Mouse (Mus musculus): Measurements from ENCODE around the gene Nucks1. TPM values are rescaled to one million over a fixed set of nuclear protein-coding genes. Genes with fewer than 3 reads are reported as not detected.

The Nucks1 gene
- polyA plus RNA-seq, 1 experiment = 4.7 TPM

DNA sequence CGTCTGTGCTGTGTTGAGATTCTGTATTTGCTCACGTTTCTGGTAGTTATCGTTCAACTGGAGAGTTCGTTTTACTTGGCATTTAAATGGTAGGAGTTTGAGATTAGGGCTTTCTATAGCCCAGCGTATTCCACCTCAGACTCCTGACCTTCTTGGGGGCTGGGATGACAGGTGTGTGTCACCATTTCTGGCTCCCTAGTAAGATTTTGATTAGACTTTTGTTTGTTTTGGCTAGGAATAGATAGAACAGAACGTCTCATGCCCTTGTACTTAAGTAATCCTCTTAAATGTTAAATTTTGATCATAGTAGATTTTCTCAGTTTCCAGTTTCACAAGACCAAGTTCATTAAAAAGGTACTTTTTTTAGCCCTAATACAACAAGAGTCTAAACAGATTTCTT lies 7.3 kb downstream of the Nucks1 start:
- no peaks in the 10 kb centered on the region for H3K27me3 ChIP-seq (ENCODE audit: control insufficient read depth, insufficient read depth, low read length)
- peaks cover 10% of the 10 kb centered on the region for H3K36me3 ChIP-seq (ENCODE audit: control insufficient read depth, insufficient read depth, low read length)
- H3K4me3 ChIP-seq (ENCODE audit: extremely low read depth, insufficient read depth, insufficient read length) = no peak overlapping the region
- 73% methylated on average over 6 of the region's 6 CpGs for WGBS
- no peaks in the 10 kb centered on the region; the same call in 1 of the 2 replicates for H3K4me1 ChIP-seq (ENCODE audit: control insufficient read depth, insufficient read depth, insufficient read length)
- H3K27ac ChIP-seq (ENCODE audit: insufficient read depth, low read length) = no peak overlapping the region
- no peak for TF ChIP-seq CTCF (IDR thresholded peaks at IDR 0.05; ENCODE audit: extremely low read depth, insufficient read depth, insufficient read length, insufficient replicate concordance)
- TF ChIP-seq POLR2A (IDR thresholded peaks at IDR 0.05; ENCODE audit: low read depth, low read length) = no peak
- DNase-seq (ENCODE audit: low read depth in 1 of 2, low spot score in 2 of 2) = no peak

- Histone ChIP-seq H3K27ac (ENCODE audit: insufficient read depth, low read length) (no peak overlapping the region), H3K27me3 (ENCODE audit: control insufficient read depth, insufficient read depth, low read length) (no peaks in the 10 kb centered on the region), H3K36me3 (ENCODE audit: control insufficient read depth, insufficient read depth, low read length) (peaks cover 14% of the 10 kb centered on the region), H3K4me3 (ENCODE audit: extremely low read depth, insufficient read depth, insufficient read length) (no peak overlapping the region), H3K4me1 (ENCODE audit: control insufficient read depth, insufficient read depth, insufficient read length) (no peaks in the 10 kb centered on the region; the same call in 1 of the 2 replicates)
- WGBS = 99% methylated on average over 2 of the region's 2 CpGs
- no peak for DNase-seq (ENCODE audit: low read depth in 1 of 2, low spot score in 2 of 2)
- no peak for TF ChIP-seq CTCF (IDR thresholded peaks at IDR 0.05; ENCODE audit: extremely low read depth, insufficient read depth, insufficient read length, insufficient replicate concordance)
- TF ChIP-seq POLR2A (IDR thresholded peaks at IDR 0.05; ENCODE audit: low read depth, low read length) = no peak
These were observed 8.7 kb downstream of the Nucks1 start for GRCm38 (mm10) chr1:131919052-131919451.

DNA sequence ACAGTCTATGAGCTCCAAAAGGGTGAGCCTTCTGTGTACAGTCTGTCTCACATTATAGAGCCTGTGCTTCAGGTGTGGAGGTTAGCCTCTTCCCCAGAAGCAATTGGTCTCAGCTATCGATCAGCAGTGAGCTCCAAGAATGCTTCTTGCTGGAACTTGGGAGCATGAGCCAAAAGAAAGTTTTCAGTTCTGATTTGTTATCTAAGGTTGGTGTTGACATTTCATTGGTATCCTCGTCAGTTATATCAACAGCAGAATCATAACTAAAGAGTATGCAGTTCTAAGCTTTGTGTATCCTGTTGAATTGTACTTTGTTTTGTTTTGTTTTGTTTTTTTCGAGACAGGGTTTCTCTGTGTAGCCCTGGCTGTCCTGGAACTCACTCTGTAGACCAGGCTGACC lies 11.8 kb downstream of the Nucks1 start:
- no peaks in the 10 kb centered on the region; the same call in 1 of the 2 replicates for H3K4me1 ChIP-seq (ENCODE audit: control insufficient read depth, insufficient read depth, insufficient read length)
- no peak overlapping the region for H3K27ac ChIP-seq (ENCODE audit: insufficient read depth, low read length)
- no peak for DNase-seq (ENCODE audit: low read depth in 1 of 2, low spot score in 2 of 2)
- H3K36me3 ChIP-seq (ENCODE audit: control insufficient read depth, insufficient read depth, low read length) = peaks cover 28% of the 10 kb centered on the region
- H3K4me3 ChIP-seq (ENCODE audit: extremely low read depth, insufficient read depth, insufficient read length) = no peak overlapping the region
- WGBS = 95% methylated on average over 3 of the region's 3 CpGs
- TF ChIP-seq CTCF (IDR thresholded peaks at IDR 0.05; ENCODE audit: extremely low read depth, insufficient read depth, insufficient read length, insufficient replicate concordance) (no peak), POLR2A (IDR thresholded peaks at IDR 0.05; ENCODE audit: low read depth, low read length) (no peak)
- H3K27me3 ChIP-seq (ENCODE audit: control insufficient read depth, insufficient read depth, low read length) = no peaks in the 10 kb centered on the region

GRCm38 (mm10) chr1:131933471-131933870 lies 23.1 kb downstream of the Nucks1 start:
- H3K4me3 ChIP-seq (ENCODE audit: extremely low read depth, insufficient read depth, insufficient read length) = no peak overlapping the region
- DNase-seq (ENCODE audit: low read depth in 1 of 2, low spot score in 2 of 2) = no peak
- no peaks in the 10 kb centered on the region for H3K27me3 ChIP-seq (ENCODE audit: control insufficient read depth, insufficient read depth, low read length)
- 73% methylated on average over 2 of the region's 2 CpGs for WGBS
- peaks cover 23% of the 10 kb centered on the region for H3K36me3 ChIP-seq (ENCODE audit: control insufficient read depth, insufficient read depth, low read length)
- H3K27ac ChIP-seq (ENCODE audit: insufficient read depth, low read length) = no peak overlapping the region
- TF ChIP-seq CTCF (IDR thresholded peaks at IDR 0.05; ENCODE audit: extremely low read depth, insufficient read depth, insufficient read length, insufficient replicate concordance) (no peak), POLR2A (IDR thresholded peaks at IDR 0.05; ENCODE audit: low read depth, low read length) (no peak)
- no peaks in the 10 kb centered on the region; the same call in 1 of the 2 replicates for H3K4me1 ChIP-seq (ENCODE audit: control insufficient read depth, insufficient read depth, insufficient read length)

DNA sequence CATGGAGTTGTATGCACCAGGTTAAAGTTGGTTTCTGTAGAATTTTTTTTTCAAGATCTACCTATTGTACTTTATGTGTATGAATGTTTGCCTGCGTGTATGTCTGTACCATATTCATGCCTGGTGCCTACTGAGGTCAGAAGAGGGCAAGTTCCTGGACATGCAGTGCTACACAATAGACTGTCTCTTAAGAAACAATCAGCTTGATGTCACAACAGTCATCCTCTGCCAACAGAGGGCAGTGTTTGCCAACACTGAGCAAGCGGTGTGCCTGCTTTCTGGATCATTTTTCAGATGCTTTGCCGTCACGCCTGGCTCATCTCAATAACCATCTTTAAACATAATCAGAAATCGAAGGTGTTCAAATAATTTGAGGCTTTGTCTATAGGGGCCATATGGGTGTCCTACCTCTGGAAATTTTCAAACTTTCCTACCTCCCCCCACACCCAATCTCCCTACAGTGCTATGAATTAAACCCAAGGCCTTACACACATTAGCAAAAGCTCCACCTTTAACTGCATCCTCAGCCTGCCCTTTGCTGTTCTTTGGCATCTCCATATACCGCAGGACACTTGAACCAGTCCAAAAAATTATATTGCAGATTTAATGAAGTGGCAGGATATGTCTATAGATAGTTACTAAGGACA lies 27.4 kb downstream of the Nucks1 start:
- no peak overlapping the region for H3K4me3 ChIP-seq (ENCODE audit: extremely low read depth, insufficient read depth, insufficient read length)
- no peaks in the 10 kb centered on the region for H3K27me3 ChIP-seq (ENCODE audit: control insufficient read depth, insufficient read depth, low read length)
- TF ChIP-seq CTCF (IDR thresholded peaks at IDR 0.05; ENCODE audit: extremely low read depth, insufficient read depth, insufficient read length, insufficient replicate concordance) (peak; percentile 58; the same call in 1 of the 2 replicates), POLR2A (IDR thresholded peaks at IDR 0.05; ENCODE audit: low read depth, low read length) (no peak)
- DNase-seq (ENCODE audit: low read depth in 1 of 2, low spot score in 2 of 2) = peak; percentile 18 to 32
- WGBS = 66% methylated on average over 6 of the region's 6 CpGs
- no peaks in the 10 kb centered on the region; the same call in 1 of the 2 replicates for H3K4me1 ChIP-seq (ENCODE audit: control insufficient read depth, insufficient read depth, insufficient read length)
- H3K36me3 ChIP-seq (ENCODE audit: control insufficient read depth, insufficient read depth, low read length) = peaks cover 4% of the 10 kb centered on the region
- H3K27ac ChIP-seq (ENCODE audit: insufficient read depth, low read length) = no peak overlapping the region

GRCm38 (mm10) chr1:131938811-131939210 lies 28.5 kb downstream of the Nucks1 start:
- TF ChIP-seq CTCF (IDR thresholded peaks at IDR 0.05; ENCODE audit: extremely low read depth, insufficient read depth, insufficient read length, insufficient replicate concordance) (no peak), POLR2A (IDR thresholded peaks at IDR 0.05; ENCODE audit: low read depth, low read length) (no peak)
- Histone ChIP-seq H3K36me3 (ENCODE audit: control insufficient read depth, insufficient read depth, low read length) (peaks cover under 1% of the 10 kb centered on the region; the same call in 1 of the 2 replicates), H3K4me3 (ENCODE audit: extremely low read depth, insufficient read depth, insufficient read length) (no peak overlapping the region), H3K27ac (ENCODE audit: insufficient read depth, low read length) (no peak overlapping the region), H3K4me1 (ENCODE audit: control insufficient read depth, insufficient read depth, insufficient read length) (no peaks in the 10 kb centered on the region; the same call in none of the 2 replicates), H3K27me3 (ENCODE audit: control insufficient read depth, insufficient read depth, low read length) (no peaks in the 10 kb centered on the region)
- no peak for DNase-seq (ENCODE audit: low read depth in 1 of 2, low spot score in 2 of 2)
- WGBS = 88% methylated on average over 1 of the region's 1 CpGs

GRCm38 (mm10) chr1:131940711-131941244 lies 30.4 kb downstream of the Nucks1 start:
- 87% methylated on average over 2 of the region's 2 CpGs for WGBS
- Histone ChIP-seq H3K4me1 (ENCODE audit: control insufficient read depth, insufficient read depth, insufficient read length) (no peaks in the 10 kb centered on the region; the same call in 1 of the 2 replicates), H3K4me3 (ENCODE audit: extremely low read depth, insufficient read depth, insufficient read length) (no peak overlapping the region), H3K27ac (ENCODE audit: insufficient read depth, low read length) (no peak overlapping the region), H3K36me3 (ENCODE audit: control insufficient read depth, insufficient read depth, low read length) (no peaks in the 10 kb centered on the region), H3K27me3 (ENCODE audit: control insufficient read depth, insufficient read depth, low read length) (no peaks in the 10 kb centered on the region)
- TF ChIP-seq POLR2A (IDR thresholded peaks at IDR 0.05; ENCODE audit: low read depth, low read length) = no peak
- TF ChIP-seq CTCF (IDR thresholded peaks at IDR 0.05; ENCODE audit: extremely low read depth, insufficient read depth, insufficient read length, insufficient replicate concordance) = no peak
- no peak for DNase-seq (ENCODE audit: low read depth in 1 of 2, low spot score in 2 of 2)
